In the genomic region with DNA sequence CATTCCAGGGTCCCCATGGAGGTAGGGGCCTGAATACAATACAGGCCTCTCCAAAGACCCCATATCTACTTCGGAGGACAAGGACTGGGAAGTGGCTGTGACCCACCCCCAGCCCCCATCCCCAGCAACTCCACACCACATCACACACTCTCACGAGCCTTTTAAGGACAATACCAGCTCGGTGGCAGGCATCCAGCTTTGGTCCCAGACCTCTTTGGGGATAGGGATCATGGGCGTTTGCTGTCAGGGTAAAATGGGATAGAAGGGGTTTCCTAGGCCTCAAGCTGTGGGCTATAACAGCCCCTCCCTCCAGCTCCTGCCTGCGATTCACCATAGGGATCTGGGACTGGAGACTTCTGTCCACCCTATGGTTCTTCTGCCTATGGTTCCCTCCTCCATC, we compare ENCODE assay signal across 10 mouse cellular contexts. TPM values are rescaled to one million over a fixed set of nuclear protein-coding genes. Genes with fewer than 3 reads are reported as not detected.
A peak's percentile ranks its signal among the peaks of the same experiment; 100 is the strongest.
DNase-seq lines count a peak whose midpoint lies in the region; ATAC-seq and TF ChIP-seq lines count a peak whose summit lies in the region.
"Had no signal": no experiment of that assay in that cellular context is flagged by ENCODE, and none has a peak within 500 bp of the region (broad histone marks: within the 10 kb centered on the region; RNA-seq: fewer than 3 reads in every experiment).

No protein-coding gene starts in this region.

- no peaks in the 10 kb centered on the region for H3K9me3 ChIP-seq in lung, postnatal 0 days (ENCODE audit: low read length)
- no peaks in the 10 kb centered on the region for H3K9me3 ChIP-seq in hindbrain, embryonic 14.5 days (ENCODE audit: control insufficient read depth, low read length)
- H3K9me3 ChIP-seq in stomach, embryonic 15.5 days, result no peaks in the 10 kb centered on the region

- peak overlapping the region; percentile 89 for H3K27ac ChIP-seq in heart, adult 2 months
- no peak overlapping the region for H3K27ac ChIP-seq in lung, postnatal 0 days (ENCODE audit: low read length)
- peak overlapping the region; percentile 74 for H3K27ac ChIP-seq in hindbrain, embryonic 14.5 days
- peak overlapping the region; percentile 85 for H3K27ac ChIP-seq in stomach, embryonic 15.5 days
- no peak overlapping the region for H3K27ac ChIP-seq in thymus, adult 2 months (ENCODE audit: control insufficient read depth, insufficient read depth, low read length)

- H3K79me2 ChIP-seq in heart, adult 2 months (replicated peaks; ENCODE audit: control insufficient read depth, insufficient read depth, low read length), result no peaks in the 10 kb centered on the region

- H3K4me1 ChIP-seq in heart, adult 2 months (ENCODE audit: control insufficient read depth, insufficient read depth, low read length), result peaks cover 27% of the 10 kb centered on the region
- H3K4me1 ChIP-seq in lung, postnatal 0 days (ENCODE audit: insufficient read depth, low read depth, low read length), result peaks cover 17% of the 10 kb centered on the region; the same call in 1 of the 2 replicates
- peaks cover 17% of the 10 kb centered on the region for H3K4me1 ChIP-seq in hindbrain, embryonic 14.5 days (replicated peaks; ENCODE audit: control insufficient read depth, insufficient read depth, low read length)
- H3K4me1 ChIP-seq in stomach, embryonic 15.5 days, result peaks cover 27% of the 10 kb centered on the region
- H3K4me1 ChIP-seq in thymus, adult 2 months (replicated peaks; ENCODE audit: control insufficient read depth, insufficient read depth, low read length), result no peaks in the 10 kb centered on the region

- 66% methylated on average over 5 of the region's 5 CpGs for WGBS in heart, adult 2 months
- WGBS in lung, postnatal 0 days, result 44% methylated on average over 5 of the region's 5 CpGs
- 52% methylated on average over 5 of the region's 5 CpGs for WGBS in hindbrain, embryonic 14.5 days
- 62% methylated on average over 5 of the region's 5 CpGs for WGBS in stomach, embryonic 15.5 days
- 88% methylated on average over 5 of the region's 5 CpGs for WGBS in thymus, adult 2 months

- no peak for DNase-seq in heart, adult 2 months
- no peak for DNase-seq in heart, adult 18-20 months
- DNase-seq in lung, postnatal 0 days (ENCODE audit: low spot score), result peak; percentile 9
- no peak for DNase-seq in lung, postnatal 10 days
- no peak for DNase-seq in hindbrain, embryonic 14.5 days (ENCODE audit: low spot score)
- no peak for DNase-seq in thymus, adult 2 months
- DNase-seq in layer of hippocampus, adult 9-11 months, result no peak

- no peak for ATAC-seq in lung, postnatal 0 days
- ATAC-seq in hindbrain, embryonic 14.5 days (ENCODE audit: low FRiP score), result peak; percentile 33; the same call in 1 of the 2 replicates
- 0 out of 2 replicates have a peak, but pooled peaks have one; percentile 19 for ATAC-seq in stomach, embryonic 15.5 days (ENCODE audit: insufficient read depth, low FRiP score, low read depth)
- ATAC-seq: CD4-positive, CD25-positive, alpha-beta regulatory T cell, adult 4 months had no signal

- no peaks in the 10 kb centered on the region for H3K27me3 ChIP-seq in heart, adult 2 months (ENCODE audit: control insufficient read depth, insufficient read depth, low read length)
- no peaks in the 10 kb centered on the region for H3K27me3 ChIP-seq in lung, postnatal 0 days (replicated peaks; ENCODE audit: insufficient read depth, low read length)
- H3K27me3 ChIP-seq in hindbrain, embryonic 14.5 days (ENCODE audit: control insufficient read depth, insufficient read depth, low read length), result no peaks in the 10 kb centered on the region
- H3K27me3 ChIP-seq in stomach, embryonic 15.5 days (replicated peaks), result no peaks in the 10 kb centered on the region
- no peaks in the 10 kb centered on the region for H3K27me3 ChIP-seq in thymus, adult 2 months (ENCODE audit: control insufficient read depth, insufficient read depth, low read length)

- H3K36me3 ChIP-seq in heart, adult 2 months (ENCODE audit: control insufficient read depth, insufficient read depth, low read length), result no peaks in the 10 kb centered on the region
- H3K36me3 ChIP-seq in lung, postnatal 0 days (ENCODE audit: insufficient read depth, low read length), result no peaks in the 10 kb centered on the region
- no peaks in the 10 kb centered on the region for H3K36me3 ChIP-seq in hindbrain, embryonic 14.5 days (replicated peaks; ENCODE audit: control insufficient read depth, insufficient read depth)
- no peaks in the 10 kb centered on the region for H3K36me3 ChIP-seq in stomach, embryonic 15.5 days
- no peaks in the 10 kb centered on the region for H3K36me3 ChIP-seq in thymus, adult 2 months (ENCODE audit: control insufficient read depth, insufficient read depth, low read length)

- no peak for TF ChIP-seq CTCF in heart, adult 2 months (IDR thresholded peaks at IDR 0.05)
- TF ChIP-seq CTCF in lung, postnatal 0 days (IDR thresholded peaks at IDR 0.05), result no peak
- TF ChIP-seq CTCF in thymus, adult 2 months (IDR thresholded peaks at IDR 0.05; ENCODE audit: borderline replicate concordance, control insufficient read depth, extremely low read depth, insufficient read depth, low read length, poor library complexity), result no peak

- no peak for TF ChIP-seq POLR2A in heart, adult 2 months (IDR thresholded peaks at IDR 0.05; ENCODE audit: insufficient read depth, low read depth, low read length)
- TF ChIP-seq POLR2A in thymus, adult 2 months (IDR thresholded peaks at IDR 0.05; ENCODE audit: control insufficient read depth, extremely low read depth, insufficient read depth, low read length, poor library complexity), result no peak

- no peak overlapping the region for H3K4me2 ChIP-seq in lung, postnatal 0 days (replicated peaks; ENCODE audit: low read depth, low read length)
- H3K4me2 ChIP-seq in hindbrain, embryonic 14.5 days (replicated peaks), result no peak overlapping the region
- no peak overlapping the region for H3K4me2 ChIP-seq in stomach, embryonic 15.5 days

- peak overlapping the region; percentile 3; the same call in 1 of the 2 replicates for H3K9ac ChIP-seq in heart, adult 2 months (ENCODE audit: low read depth, low read length)
- H3K9ac ChIP-seq in lung, postnatal 0 days (replicated peaks; ENCODE audit: low read depth), result no peak overlapping the region
- no peak overlapping the region for H3K9ac ChIP-seq in hindbrain, embryonic 14.5 days
- no peak overlapping the region for H3K9ac ChIP-seq in stomach, embryonic 15.5 days

- no peak overlapping the region for H3K4me3 ChIP-seq in heart, adult 2 months
- no peak overlapping the region for H3K4me3 ChIP-seq in lung, postnatal 0 days (ENCODE audit: low read depth, low read length)
- no peak overlapping the region for H3K4me3 ChIP-seq in hindbrain, embryonic 14.5 days (replicated peaks; ENCODE audit: low read length)
- no peak overlapping the region for H3K4me3 ChIP-seq in stomach, embryonic 15.5 days (replicated peaks)
- H3K4me3 ChIP-seq in thymus, adult 2 months (ENCODE audit: control insufficient read depth, insufficient read depth, low read length), result no peak overlapping the region

- intact Hi-C loops in heart, adult 2 months (cut with DNase I), result no loop called here

- no peak for TF ChIP-seq EP300 in heart, adult 2 months (IDR thresholded peaks at IDR 0.05; ENCODE audit: insufficient read depth, low read depth, low read length)
- no peak for TF ChIP-seq EP300 in lung, postnatal 0 days (IDR thresholded peaks at IDR 0.05)

RNA-seq across cellular contexts. Expression of gene Fam92b, which starts 14.4 kb away (rescaled TPM):
- total RNA-seq in heart, adult 2 months (2021), result not detected
- 1.0 TPM in 1 of 2 replicates, not detected in the other for polyA plus RNA-seq in heart, adult 2 months (2012; rRNA removed)
- under 1 TPM in 1 of 2 experiments, not detected in 1; 0.31 TPM for total RNA-seq in heart, adult 18-20 months (2021)
- polyA plus RNA-seq in lung, postnatal 0 days (2015; fragmentation: Nextera tagmentation; extraction: Ambion mirVana), result 3.9 and 6.5 TPM in 2 replicates
- polyA plus RNA-seq in hindbrain, embryonic 14.5 days (2014; fragmentation: Nextera tagmentation; extraction: Ambion mirVana), result 1.6 and 3.3 TPM in 2 replicates
- 0.80 and 0.94 TPM in 2 replicates for polyA plus RNA-seq in stomach, embryonic 15.5 days (2015; fragmentation: Nextera tagmentation; extraction: Ambion mirVana)
- polyA plus RNA-seq in thymus, adult 2 months (2012; rRNA removed), result 0.39 TPM in 1 of 2 replicates, not detected in the other
- total RNA-seq: gastrocnemius, adult 18-20 months had no signal
- polyA plus RNA-seq: CD4-positive, CD25-positive, alpha-beta regulatory T cell, adult 4 months had no signal

RNA-seq across cellular contexts. Expression of gene Gse1, which starts 36.6 kb away (rescaled TPM):
- total RNA-seq in heart, adult 2 months (2021), result 10 to 100 TPM; 21.0 to 24.3 TPM
- polyA plus RNA-seq in heart, adult 2 months (2012; rRNA removed), result 12.1 and 12.8 TPM in 2 replicates
- 10 to 100 TPM; 15.5 to 16.0 TPM for total RNA-seq in heart, adult 18-20 months (2021)
- 9.5 and 9.9 TPM in 2 replicates for polyA plus RNA-seq in lung, postnatal 0 days (2015; fragmentation: Nextera tagmentation; extraction: Ambion mirVana)
- polyA plus RNA-seq in hindbrain, embryonic 14.5 days (2014; fragmentation: Nextera tagmentation; extraction: Ambion mirVana), result 18.8 and 23.9 TPM in 2 replicates
- 9.6 and 10.8 TPM in 2 replicates for polyA plus RNA-seq in stomach, embryonic 15.5 days (2015; fragmentation: Nextera tagmentation; extraction: Ambion mirVana)
- polyA plus RNA-seq in thymus, adult 2 months (2012; rRNA removed), result 202 and 226 TPM in 2 replicates

Comparison
In these comparisons a context has a peak if more than half of its experiments do, and no peak if none do; other contexts are left out.
1. H3K27ac ChIP-seq: peak in heart, adult 2 months (single experiment), hindbrain, embryonic 14.5 days (single experiment) and stomach, embryonic 15.5 days (single experiment); none in lung, postnatal 0 days (single experiment) and thymus, adult 2 months (single experiment).